Mouse (Mus musculus) monocyte, adult 5-6 weeks (primary cell): ENCODE results near the gene Plcb2. TPM values are rescaled to one million over a fixed set of nuclear protein-coding genes. Genes with fewer than 3 reads are reported as not detected.

ENCODE experiments used
- ATAC-seq: fragments of 153-309, 156-312 bp; replicated peaks from 2 replicates; pipeline ENCODE4 v1.8.0; 2017; ENCODE audit warnings: mild to moderate bottlenecking; ENCODE audit not compliant: low TSS enrichment, insufficient number of reproducible peaks, severe bottlenecking, poor library complexity, low FRiP score
- total RNA-seq: library from RNA; stranded (forward); fragments of 200-1000, 200-491, 200-594 nt; gene quantifications from 3 replicates; pipeline ENCODE4 v1.2.3, GENCODE M21; 2017

The Plcb2 gene
- total RNA-seq, 1 experiment from 2014 or later = 32.8 TPM

DNA sequence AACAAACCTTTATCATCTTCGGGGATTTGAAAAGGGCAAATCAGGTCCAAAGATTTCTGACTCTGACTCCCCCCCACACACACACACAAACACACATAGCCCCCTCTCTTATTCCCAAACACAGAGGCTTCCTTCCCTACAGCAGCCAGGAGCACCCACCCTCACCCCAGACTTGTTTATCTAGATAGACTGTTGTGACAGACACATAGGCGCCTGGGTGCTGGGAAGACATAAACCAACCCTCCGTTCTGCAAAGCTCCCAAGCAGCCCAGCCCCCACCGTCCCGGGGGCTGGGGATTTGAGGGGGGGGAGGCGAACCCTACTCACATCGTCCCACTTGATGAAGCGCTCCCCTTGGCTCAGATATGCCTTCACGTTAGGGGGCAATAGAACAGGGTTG lies 327 bp downstream of the Plcb2 start:
- ATAC-seq = no peak

DNA sequence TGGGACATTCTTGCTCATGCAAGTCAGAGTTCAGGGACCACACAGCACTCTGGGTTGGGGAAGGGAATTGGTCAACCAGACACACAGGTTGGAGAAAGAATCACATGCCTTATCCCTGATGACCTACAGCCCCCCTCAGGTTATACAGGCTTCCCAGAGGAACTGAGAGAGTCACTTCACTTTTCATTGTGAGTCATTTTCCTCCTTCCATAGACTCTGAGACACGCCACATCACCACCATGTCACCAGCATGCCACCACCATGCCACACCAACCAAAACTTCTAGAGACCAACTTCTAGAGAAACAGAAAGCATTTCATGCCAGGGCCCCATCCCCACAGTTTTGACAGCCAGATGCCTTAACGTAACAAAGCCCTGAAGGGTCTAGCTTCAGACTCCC lies 1.4 kb downstream of the Plcb2 start:
- no peak for ATAC-seq

DNA sequence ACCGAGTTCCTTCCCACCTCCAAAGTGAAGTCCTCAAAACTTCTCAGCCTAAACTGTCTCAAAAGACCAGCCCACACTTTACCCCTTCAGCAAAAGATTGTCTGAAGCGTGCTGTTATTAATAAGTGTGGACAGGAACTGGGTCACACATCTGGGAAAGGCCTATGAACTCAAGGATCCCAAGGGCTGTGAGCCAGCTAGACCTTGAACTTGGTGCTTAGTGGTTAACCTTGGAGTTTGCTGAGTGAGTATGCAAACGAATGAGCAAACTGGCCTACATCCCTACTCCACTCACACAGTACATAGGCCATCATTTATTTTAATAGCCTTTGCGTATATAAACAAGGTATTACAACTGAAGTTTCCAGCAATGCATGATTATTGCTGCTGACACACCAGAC lies 2.7 kb downstream of the Plcb2 start:
- no peak for ATAC-seq

DNA sequence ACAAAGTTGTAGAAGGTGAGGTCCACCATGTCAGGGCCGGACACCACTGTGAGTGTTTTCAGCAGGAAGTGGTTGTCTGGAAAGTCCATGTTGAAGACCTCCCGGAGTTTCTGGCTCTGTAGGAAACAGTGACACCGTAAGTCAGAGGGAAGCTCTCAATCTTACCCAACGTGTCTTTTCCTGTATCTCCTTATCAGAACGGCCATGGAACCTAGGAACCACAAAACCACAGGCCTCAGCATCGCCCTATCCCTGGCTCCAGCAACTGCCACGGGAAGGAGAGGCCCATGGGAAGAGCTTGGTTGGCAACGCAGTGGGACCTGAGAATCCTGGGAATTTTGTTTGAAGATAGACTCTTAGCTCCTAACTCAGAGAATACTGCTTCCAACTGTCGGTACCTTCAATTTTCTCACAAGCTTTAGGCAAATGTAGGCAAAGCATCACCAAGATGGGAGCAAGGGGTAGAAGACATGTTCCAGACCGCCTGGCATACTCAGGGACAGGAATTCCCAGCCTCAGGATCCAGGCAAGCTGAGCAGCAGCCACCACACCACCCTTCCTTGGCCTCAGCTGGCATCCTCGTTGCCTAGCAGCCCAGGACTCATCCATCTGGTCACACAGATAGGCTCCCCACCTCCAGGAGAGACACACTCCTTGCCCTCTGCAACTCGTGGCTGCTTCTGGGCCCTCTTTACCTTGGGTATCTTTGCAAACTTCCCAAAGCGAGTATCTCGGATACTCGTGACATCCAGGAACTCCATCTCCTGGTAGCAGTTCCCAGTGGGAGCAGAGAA lies 4.3 kb downstream of the Plcb2 start:
- no peak for ATAC-seq

DNA sequence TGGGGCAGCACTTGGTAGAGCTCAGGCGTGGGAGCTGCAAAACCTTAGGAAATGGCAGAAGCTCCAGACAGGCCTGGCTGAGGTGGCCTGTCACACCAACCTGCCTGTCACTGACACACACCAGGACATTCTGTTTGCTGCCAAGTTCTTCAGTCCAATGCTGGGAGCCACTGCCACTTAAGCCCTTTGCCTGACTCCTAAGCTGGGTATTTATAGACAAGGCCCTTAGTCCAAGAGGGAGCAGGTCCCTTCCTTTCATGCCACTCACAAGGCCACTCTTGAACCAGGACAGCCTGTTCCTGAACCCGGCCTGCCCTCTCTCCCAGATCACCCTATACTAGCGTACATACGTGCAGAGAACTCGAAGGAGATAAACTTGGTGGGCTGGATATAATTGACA lies 11.6 kb downstream of the Plcb2 start:
- ATAC-seq = no peak

DNA sequence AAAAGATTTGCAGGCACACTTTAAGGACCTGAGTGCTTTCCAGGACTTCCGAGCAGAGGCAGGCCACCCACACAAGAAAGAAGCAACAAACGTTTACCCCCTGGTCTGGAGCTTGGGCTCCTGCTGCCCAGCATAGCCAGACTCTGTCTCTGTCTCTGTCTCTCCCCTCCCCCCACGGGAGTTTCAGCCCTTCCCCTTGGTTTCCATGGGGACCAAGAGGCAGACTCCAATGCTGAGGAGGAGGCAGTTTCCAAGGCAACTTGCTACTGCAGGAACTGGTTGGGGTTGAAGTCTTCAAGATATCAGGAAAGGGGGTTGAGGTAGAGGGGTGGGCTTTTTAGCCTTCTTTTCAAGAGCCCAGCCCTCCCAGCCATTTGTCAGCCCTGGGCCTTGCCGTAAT lies 14.0 kb downstream of the Plcb2 start:
- ATAC-seq = no peak

DNA sequence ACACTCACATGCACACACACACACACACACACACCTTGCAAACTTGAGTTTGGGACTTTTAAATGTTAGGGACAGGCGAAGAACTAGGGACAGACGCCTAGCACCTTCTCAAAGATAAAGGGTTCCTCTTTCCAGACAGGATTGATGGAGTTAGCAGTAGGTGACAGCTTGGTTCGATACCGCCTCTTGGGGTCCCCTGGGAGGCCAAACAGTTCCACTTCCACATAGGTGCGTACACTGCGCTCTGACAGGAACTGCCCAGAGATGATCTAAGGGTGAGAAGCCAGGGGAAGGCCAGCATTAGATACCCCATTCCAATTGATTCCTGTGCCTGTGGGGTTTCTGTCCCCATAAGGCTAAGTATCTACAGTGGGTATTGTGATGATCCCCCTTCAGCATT lies 14.6 kb downstream of the Plcb2 start:
- ATAC-seq = no peak

DNA sequence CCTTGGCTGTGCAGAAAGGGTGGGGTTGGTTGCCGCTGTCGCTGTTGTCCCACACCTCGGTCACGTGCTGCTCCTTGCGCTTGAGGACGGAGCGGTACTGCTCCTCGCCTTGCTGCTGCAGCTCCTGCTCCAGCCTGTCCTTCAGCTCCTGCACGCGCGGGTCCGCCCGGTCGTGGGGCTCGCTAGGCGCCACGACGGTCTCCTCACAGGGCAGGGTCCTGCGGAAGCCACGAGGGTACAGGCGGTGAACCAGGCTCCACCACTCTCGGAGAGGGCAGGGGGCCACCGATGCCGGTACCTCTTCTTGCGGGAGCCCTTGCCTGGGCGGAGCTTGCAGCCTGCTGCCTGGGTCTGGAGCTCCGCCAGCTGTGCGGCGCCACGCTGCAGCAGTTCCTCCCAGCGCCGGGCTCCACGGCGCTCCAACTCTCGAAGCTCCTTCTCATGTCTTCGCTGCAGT lies 17.2 kb downstream of the Plcb2 start:
- ATAC-seq = no peak

DNA sequence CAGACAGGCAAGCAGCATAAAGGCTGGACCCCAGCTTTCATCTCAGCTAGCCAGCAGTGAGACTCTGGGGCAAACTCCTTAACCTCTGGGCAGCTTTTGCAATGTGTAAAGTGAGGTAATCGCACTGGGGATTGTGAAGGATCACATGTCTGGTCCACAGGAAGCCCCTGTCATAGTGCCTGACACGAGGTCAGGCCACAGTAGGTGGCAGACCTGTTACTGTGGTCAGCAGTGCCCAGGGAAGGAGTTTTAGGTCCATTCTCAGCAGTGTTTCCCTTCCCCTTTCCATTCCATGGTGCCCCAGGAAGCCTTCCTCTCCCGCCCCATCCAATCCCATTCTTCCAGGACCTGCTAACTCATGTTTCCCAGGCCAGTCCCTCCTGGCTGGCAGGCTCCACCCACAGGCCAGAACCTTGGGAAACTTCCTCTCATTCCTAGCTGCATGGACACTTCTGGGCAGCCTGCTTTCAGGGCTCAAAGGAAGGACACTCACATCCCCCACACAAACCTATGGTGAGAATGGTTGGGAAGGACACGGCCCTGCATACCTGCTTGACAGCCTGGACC lies 18.5 kb downstream of the Plcb2 start:
- ATAC-seq = no peak

DNA sequence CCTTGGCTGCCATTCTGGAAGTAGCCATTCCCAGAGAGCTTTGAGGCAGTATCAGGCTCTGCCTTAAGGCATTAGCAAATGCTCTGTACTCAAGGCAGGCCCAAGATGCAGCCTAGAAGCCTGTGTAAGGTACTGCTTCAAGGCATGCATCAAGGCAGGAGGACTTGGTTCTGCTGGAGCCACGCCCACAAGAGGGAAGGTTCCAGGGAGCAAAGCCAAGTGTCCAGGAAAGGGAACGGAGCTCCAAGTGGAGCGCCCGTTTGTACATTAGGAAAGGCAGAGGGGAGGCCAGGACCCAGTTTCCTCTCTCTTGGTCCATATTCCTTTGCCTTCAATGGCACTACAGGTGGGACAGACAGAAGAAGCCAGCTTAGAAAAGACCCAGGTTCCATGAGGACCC lies 19.8 kb downstream of the Plcb2 start:
- ATAC-seq = no peak

DNA sequence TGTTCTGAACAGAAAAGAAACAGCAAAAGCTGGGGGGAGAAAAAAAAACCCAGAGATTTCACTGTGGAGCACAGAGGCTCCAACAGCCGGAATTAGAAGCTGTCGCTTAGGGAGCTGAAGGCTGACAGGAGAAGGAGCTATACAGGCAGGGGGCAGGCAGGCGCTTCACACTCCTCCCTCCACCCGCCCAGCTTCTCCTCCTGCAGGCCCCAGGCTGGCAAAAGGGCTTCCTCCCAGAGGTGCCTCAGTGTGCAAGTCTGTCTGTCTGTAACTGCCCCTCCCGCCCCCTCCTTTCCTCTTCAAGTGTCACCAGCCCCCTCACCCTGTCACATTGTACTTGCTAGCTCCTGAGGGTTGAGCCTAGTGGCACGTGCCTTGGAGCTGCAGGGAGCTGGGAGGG lies 21.8 kb downstream of the Plcb2 start:
- no peak for ATAC-seq

DNA sequence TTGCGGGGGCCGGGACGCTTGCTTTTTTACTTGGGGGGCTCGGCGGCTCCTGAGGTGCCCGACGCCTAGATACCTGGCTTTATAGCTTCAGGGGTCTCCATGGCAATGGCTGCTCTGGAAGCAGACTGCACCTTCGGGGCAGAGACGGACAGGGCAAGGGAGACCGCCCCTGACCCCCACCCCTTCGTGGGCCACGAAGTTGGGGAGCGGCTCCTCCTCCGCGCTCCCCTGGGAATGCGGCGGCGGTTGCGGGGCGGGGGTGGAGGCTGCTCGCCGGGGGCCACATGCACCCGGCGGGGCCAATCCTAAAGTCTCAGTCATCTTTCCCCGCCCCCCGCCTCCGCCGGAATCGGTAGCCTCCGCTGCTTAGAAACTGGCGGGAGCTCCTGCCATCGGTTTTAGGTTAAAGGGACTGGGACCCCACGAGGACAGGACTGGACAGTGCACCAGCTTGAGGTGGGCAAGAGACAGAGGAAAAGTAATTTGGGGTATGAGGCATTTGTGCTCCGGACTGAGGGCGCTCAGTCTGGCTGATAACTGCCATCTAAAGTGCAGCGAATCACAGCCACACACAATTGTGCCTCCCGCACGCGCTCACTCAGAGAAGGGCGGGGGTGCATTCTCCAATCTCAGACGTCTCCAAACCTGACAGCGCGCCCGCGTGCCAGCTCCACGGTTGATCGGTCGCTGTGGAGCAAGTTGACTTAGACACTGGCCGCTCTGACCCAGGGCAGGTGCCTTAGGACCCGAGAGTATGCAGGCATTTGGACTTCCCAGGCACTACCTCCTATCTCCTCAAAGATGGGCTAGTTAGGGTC lies 24.1 kb downstream of the Plcb2 start, which contains the start of gene Ankrd63:
TSS of gene Ankrd63 (minus strand) at position 51 of the 818 bp plus-strand sequence.
- ATAC-seq = no peak

DNA sequence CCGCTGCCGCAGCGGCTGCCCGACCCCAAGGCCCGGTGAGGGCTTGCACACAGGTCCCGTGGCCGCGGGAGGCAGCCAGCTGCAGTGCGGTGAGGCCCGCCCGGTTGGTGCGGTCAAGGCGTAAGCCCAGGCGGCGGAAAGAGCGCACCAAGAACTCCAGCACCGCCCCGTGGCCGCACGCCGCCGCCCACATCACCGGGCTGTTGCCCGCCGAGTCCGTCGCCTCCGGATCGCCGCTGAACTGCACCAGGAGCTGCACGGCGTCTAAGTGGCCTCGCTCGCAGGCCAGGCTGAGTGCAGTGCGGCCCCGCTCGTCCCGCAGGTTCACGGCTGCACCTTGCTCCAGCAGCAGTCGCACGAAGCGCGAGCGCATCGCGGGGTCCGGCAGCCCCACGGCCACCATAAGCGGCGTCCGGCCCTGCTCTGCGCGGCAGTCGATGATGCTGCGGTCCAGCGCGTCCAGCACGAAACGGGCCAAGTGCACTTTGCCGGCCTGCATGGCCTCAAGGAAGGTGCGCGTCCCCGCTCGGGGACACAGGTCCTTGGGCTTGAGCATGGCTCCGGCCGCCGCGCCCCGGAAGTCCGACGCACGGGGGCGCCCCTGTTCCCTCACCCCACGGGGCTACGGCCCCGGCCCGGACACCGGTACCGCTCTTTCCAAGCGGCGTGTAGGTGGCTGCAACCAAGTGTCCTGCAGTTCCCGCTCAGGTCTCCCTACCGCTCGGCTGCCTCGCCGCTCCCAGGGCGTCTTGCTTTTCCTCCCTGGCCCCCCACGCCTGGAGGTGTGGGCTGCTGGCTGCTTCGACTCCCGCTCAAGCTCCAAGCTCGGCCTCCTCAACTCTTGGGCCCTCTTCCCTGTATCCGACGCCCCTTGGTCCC lies 25.1 kb downstream of the Plcb2 start:
- no peak for ATAC-seq

DNA sequence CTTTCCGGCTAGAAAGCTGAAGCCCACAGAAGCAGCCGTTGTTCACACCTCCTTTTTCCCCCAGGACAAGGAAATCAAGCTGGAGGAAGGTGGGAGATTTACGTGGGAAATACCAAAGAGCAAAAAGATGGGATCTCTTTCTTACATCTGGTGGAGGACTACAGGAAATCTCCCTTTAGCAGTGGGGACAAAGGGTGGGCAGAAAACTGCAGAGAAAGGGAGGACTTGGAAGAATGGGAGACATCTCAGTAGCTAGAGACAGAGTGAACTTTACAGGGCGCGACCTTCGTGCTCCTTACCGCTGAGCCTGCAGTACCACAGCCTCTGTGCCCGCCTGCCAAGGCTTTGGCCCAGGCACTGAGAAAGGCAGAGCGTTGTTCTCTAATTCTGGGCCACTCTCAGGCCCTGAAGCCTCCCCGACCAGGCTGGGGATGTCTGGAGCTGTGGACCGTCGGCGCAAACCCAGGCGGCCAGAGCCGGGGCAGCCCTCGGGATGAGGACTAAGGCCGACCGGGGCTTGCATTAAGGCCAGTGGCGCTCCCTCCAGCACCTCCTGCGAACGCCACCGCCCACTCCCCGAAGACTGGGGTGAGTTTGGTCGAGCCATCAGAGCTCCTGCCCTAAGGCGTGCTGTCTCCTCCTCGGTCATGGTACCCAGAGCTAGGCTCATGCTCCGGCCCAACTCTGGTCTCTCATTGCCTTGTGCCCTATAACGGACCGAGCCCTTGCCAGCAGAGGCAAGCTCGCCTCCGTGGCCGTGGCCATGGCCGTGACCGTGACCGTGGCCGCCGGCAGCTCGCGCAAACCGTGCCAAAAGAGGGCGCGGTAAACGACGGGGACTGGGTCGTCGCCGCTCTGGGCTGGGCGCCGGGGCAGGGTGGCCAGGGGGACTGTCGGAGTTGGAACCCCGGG lies 26.0 kb downstream of the Plcb2 start:
- ATAC-seq = no peak

DNA sequence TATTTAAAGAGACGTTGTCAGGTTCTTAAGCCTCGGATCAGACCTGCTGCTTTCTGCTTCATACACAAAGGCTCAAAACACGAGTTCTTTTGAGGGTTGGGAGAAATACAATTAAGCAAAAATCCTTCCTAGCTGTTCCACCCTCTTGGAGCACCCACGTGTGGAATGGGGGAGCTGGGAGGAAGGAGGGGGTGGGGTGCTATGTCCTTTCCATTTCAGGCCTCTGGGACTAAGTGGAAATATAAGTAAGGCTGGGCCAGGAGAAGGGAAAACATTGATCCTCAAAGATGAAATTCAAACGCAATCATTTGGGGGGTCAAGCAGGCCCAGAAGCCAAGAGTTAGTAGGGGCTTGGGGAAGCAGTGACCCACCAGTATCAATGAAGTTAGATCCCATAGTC lies 27.1 kb downstream of the Plcb2 start:
- ATAC-seq = no peak

DNA sequence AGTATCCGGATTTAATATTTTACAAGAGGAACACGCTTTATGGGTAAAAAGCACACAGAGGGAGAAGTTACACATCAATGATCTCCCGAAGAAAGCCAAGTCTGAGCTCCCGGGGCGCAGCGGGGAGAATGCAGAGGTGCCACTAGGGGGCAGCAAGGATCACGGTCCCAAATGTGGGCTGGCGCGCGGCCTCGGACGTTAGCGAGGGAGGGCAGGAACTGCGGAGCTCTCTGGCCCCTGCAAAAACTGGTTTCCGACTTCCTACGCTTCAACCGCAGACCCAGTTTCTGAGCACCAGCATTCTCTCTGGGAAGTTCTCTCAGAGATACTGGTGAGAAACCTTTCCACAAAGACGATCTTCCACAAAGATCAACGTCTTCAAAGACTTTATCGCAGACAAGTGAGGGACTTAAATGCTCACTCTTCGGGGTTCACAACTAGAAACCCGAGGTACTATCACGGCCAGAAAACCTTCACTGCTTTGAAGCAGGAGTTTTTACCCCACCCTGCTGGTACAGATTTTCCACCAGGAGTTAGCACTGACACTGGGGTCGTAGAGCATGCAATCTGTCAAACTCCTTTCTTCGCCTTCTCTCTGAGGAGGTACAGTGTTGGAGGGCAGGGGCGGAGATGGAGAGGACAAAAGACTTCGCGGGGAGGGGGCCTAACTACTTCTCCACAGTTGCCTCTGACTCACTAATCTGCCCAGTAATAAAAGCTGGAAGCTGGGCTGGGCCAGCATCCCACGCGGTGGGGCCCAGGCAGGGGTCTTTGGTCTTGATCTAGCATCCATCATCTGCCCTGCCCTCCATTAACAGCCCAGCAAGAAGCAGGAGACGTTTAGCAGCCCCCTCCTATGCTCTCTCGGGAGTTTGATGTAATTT lies 27.8 kb downstream of the Plcb2 start:
- ATAC-seq = peak; percentile 81

DNA sequence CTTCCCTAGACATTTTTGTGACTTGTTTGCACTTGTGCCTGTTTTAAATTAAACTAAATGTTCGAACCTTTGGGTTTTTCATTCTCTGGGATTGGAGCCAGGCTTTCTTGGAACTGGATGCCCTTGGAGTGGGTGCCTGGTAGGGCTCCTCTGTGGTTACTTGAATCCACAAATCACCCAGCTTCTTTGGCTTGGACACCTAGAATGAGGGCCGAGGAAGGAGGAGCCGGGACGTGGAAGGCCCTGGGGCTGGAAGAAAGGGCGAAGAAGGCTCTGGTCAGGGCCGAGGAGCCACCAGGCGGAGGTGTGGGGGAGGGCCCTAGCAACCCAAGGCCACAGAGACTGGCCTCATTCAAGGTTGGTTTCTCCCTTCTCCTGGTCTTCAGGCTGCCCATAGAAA lies 30.3 kb downstream of the Plcb2 start:
- no peak for ATAC-seq
